Mouse (Mus musculus) right cerebral cortex, postnatal 36 days (tissue): Measurements from ENCODE around the gene Uqcc2.

ENCODE experiments used
- DNase-seq, 2 experiments: peaks; one replicate each; pipeline ENCODE4 v3.0.0; 2022; ENCODE audit warnings: low spot score in 2 of 2, mixed read lengths in 1 of 2

The Uqcc2 gene

GRCm38 (mm10) chr17:27123813-27124375, 9.8 kb downstream of the Uqcc2 start:
- DNase-seq, result no peak

- no peak for DNase-seq
Measured at GRCm38 (mm10) chr17:27123103-27123502, 10.6 kb downstream of the Uqcc2 start.

- no peak for DNase-seq
Measured at GRCm38 (mm10) chr17:27122701-27123100, 11.0 kb downstream of the Uqcc2 start.

GRCm38 (mm10) chr17:27121781-27122180, 11.9 kb downstream of the Uqcc2 start:
- no peak for DNase-seq

- DNase-seq, result no peak
Measured at GRCm38 (mm10) chr17:27121266-27121665, 12.4 kb downstream of the Uqcc2 start.

- DNase-seq, result peak; percentile 56 to 57
Measured at GRCm38 (mm10) chr17:27120561-27121024, 13.1 kb downstream of the Uqcc2 start.

GRCm38 (mm10) chr17:27119954-27120353, 13.8 kb downstream of the Uqcc2 start:
- no peak for DNase-seq

GRCm38 (mm10) chr17:27119540-27119895, 14.2 kb downstream of the Uqcc2 start:
- no peak for DNase-seq

- no peak for DNase-seq
Measured at GRCm38 (mm10) chr17:27118676-27119539, 14.8 kb downstream of the Uqcc2 start.

- no peak for DNase-seq
Measured at GRCm38 (mm10) chr17:27110072-27110471, 23.6 kb downstream of the Uqcc2 start.

- DNase-seq, result no peak
Measured at GRCm38 (mm10) chr17:27107936-27108335, 25.8 kb downstream of the Uqcc2 start.

GRCm38 (mm10) chr17:27106745-27107144, 27.0 kb downstream of the Uqcc2 start:
- no peak for DNase-seq

- DNase-seq, result no peak
Measured at GRCm38 (mm10) chr17:27105698-27106470, 27.8 kb downstream of the Uqcc2 start.

GRCm38 (mm10) chr17:27101675-27102074, 32.0 kb downstream of the Uqcc2 start:
- no peak for DNase-seq

- peak in 1 of 2 experiments; percentile 24 for DNase-seq
Measured at GRCm38 (mm10) chr17:27095690-27096089, 38.0 kb downstream of the Uqcc2 start.

GRCm38 (mm10) chr17:27090068-27090467, 43.6 kb downstream of the Uqcc2 start:
- DNase-seq, result no peak

GRCm38 (mm10) chr17:27087426-27087825, 46.3 kb downstream of the Uqcc2 start:
- DNase-seq, result no peak

- DNase-seq, result no peak
Measured at GRCm38 (mm10) chr17:27085676-27086075, 48.0 kb downstream of the Uqcc2 start.

GRCm38 (mm10) chr17:27083601-27084000, 50.1 kb downstream of the Uqcc2 start:
- DNase-seq, result no peak

GRCm38 (mm10) chr17:27082796-27083195, 50.9 kb downstream of the Uqcc2 start:
- DNase-seq, result no peak

- no peak for DNase-seq
Measured at GRCm38 (mm10) chr17:27081868-27082267, 51.8 kb downstream of the Uqcc2 start.

- DNase-seq, result no peak
Measured at GRCm38 (mm10) chr17:27078499-27078898, 55.2 kb downstream of the Uqcc2 start.
